Mouse (Mus musculus) T-cell, adult 2 months (primary cell): ENCODE data around the gene Tbxas1.

Experiments used
- DNase-seq: peaks from one replicate; pipeline ENCODE4 v3.0.0; 2022; ENCODE audit warnings: low spot score

Tbxas1 gene

DNA sequence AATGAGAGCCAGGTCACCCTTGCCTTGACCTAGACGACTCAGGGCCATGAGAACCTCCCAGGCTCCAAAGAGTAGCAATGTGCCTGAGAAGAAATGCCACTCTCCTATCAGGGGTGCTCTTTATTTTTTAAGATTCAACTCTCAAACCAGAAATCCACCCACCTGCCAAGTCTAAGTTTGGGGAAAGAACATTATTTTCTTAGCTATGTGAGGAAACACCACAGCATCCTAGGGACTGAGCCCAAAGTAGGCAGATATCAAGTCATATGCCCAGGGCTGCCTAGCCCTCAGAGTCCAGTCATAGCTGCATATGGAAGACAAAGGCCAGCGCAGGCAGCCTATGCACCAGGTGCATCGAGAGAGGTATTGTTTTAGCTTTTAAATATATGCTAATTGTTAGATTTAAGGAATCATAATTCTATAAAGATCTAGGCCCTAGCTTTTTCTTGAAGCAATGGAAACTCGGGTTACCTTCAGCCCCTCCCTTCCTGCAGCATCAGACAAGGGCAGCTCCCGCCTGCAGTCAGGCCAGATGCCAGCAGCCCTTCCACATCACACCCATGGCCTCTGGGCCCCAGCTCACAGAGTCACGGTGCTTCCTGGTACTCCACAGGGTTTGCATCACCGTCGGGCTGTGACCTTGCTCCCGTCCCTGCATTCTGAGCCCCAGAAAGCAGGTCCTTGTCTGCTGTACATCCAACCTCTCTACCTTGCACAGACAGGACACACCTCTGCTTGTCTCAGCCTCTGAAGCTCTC, 176.8 kb downstream of the Tbxas1 start:
- DNase-seq = no peak

DNA sequence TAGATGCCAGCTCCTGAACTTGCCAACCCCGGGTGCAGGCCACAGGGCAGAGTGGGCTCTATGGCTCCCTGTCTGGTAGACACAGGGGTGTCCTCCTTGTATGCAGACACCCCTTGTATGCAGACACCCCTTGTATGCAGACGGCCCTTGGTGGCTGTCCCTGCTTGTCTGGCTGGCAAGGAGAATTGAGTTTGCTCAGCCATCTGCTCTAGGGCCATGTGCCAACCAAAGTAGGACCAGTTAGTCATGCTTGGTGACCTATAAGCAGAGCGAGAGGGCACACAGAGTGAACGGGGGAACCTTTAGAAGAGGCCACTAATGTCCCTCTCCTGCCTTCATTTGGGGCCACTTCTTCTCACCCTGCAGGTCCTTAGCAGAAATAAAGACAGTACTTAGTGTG, 177.4 kb downstream of the Tbxas1 start:
- no peak for DNase-seq

- no peak for DNase-seq
Measured at GRCm38 (mm10) chr6:39054206-39054864, 179.1 kb downstream of the Tbxas1 start.

- DNase-seq = no peak
Measured at GRCm38 (mm10) chr6:39054878-39055508, 179.8 kb downstream of the Tbxas1 start.

DNA sequence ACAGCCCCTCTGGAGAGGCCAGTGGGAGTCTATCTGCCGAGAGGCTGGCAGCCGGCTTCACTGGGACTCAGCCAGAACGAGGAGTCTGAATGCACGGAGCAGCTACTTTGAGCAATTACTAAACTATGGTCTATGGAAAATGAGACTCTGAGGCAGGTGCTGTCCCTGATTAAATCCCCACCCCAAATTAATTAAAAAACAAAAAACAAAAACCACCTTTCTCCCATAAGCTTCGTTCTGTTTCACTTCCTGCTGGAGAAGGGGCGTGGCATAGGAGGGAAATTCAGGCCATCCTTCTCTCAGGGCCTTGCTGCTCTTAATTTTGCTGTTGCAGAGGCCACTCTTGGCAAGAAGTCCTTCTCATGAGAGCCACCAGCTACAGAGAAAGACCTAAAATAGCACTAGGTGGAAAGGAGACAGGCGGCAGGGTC, 180.6 kb downstream of the Tbxas1 start:
- no peak for DNase-seq

- DNase-seq = no peak
Measured at GRCm38 (mm10) chr6:39057161-39057560, 182.0 kb downstream of the Tbxas1 start.

GRCm38 (mm10) chr6:39058389-39058788, 183.2 kb downstream of the Tbxas1 start:
- no peak for DNase-seq

DNA sequence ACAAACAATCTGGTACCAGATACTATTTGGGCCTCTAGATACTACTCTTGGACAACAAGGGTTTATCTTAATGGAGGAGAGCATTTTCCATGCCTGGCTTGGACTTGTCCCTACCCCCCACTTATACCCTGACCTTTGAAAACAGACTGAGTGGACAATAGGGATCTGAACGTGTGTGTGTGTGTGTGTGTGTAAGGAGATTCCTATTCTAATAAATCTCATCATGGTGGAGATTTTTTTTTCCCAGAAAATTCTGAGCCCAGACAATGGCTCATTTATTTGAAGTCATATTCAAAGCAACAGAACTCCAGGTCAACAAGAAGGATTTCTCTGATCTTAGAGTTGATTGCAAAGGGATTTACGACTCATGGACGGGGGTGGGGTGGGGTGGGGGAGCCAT, 183.7 kb downstream of the Tbxas1 start:
- no peak for DNase-seq

DNA sequence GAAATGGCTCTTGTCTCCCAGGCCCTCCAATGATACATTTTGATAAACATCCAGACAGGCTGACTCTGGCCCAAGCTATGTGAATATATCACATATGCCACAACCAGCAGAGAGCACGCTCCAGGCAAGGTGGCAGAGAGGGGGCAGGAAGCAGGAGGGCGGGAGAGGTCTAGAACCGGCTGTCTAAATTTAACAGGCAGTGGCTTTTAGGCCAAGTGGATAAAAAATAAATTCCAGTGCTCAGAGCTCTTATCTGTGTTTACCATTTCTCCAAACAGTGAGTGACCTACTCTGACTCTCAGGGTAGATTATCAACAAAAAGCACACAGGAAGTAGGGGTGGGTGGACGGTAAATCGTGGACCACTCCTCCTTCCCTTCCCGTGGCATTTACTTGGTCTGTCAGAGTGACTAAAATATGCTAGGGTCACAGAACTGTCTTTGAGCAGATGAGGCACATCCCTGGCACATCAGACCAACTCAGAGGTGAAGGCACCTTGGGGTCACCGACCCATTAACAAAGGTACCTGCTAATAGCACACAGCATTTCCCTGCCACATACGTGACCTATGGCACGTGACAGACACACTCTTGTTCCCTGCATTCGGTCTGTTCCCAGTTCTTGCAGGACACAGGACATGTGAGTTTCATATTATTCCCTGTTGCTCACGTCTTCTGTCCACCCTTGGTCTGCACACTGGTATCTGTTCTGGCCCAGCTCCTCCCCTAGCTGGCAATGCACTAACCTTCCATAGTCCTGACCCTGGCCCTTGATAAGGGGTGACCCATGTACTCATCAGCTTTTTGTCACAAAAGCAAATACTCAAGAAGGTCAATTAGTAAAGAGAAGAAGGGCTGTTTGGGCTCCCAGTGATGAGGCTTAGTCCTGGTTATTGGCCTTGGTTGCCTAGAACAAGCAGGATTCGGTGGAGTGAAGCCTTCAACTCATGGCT, 184.6 kb downstream of the Tbxas1 start:
- DNase-seq = no peak

GRCm38 (mm10) chr6:39061180-39061579, 186.0 kb downstream of the Tbxas1 start:
- no peak for DNase-seq

GRCm38 (mm10) chr6:39063541-39063940, 188.3 kb downstream of the Tbxas1 start:
- DNase-seq = no peak

DNA sequence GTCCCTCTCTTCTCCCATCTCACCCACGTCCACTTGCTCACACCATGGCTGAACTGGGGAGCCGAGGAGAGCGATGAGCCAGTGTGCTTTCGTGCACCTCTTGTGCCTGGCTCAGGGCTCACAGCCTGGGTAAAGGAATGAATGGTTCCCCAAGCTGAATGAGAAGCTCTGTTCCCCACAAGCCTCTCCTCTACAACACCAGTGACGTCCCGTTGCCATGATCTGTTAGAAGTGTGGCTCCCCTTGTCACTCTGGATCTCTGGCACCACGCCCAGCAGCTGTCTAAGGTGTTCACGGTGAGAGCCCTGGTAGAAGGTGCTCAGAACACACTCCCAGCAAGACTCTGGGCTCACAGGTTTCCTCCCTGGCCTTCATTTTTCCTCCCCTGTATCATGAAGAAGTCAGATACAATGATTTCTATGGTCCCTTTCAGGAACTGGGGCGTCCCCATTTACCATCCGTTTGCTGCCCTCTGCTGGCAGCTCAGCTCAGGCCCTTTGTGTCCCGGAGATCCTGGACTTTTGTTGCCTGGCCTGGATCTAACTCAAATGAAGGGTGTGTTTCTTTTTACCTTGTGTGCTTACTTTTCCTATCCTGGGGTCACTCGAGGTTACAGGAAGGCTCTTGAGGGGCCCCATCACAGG, 191.9 kb downstream of the Tbxas1 start:
- peak; percentile 12 for DNase-seq

- no peak for DNase-seq
Measured at GRCm38 (mm10) chr6:39072664-39073063, 197.5 kb downstream of the Tbxas1 start.

- DNase-seq = no peak
Measured at GRCm38 (mm10) chr6:39074186-39074585, 199.0 kb downstream of the Tbxas1 start.

GRCm38 (mm10) chr6:39076498-39076897, 201.3 kb downstream of the Tbxas1 start:
- DNase-seq = no peak

GRCm38 (mm10) chr6:39104631-39105030, 229.4 kb downstream of the Tbxas1 start:
- no peak for DNase-seq

GRCm38 (mm10) chr6:39106812-39107211, 231.6 kb downstream of the Tbxas1 start:
- no peak for DNase-seq

GRCm38 (mm10) chr6:39112701-39113100, 237.5 kb downstream of the Tbxas1 start:
- DNase-seq = no peak

DNA sequence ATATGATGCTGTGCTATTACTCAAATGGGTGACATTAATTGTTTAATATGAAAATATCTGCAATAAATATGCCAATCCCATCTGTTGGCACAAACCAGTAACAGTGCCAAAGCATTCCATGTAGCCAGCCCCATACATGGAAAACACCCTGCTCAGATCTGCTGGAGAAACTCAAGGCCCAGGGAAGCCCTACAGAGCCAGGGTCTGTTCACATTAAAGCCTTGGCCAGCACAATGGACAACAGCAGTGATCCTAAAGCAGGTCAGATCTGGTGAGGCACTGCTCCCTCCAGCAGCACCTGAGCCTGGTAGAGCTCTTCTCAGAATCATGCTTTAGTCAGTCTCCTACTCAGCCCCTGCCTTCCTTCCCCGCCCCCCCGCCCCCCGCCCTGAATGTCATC, 237.9 kb downstream of the Tbxas1 start:
- no peak for DNase-seq

- DNase-seq = no peak
Measured at GRCm38 (mm10) chr6:39115438-39115837, 240.2 kb downstream of the Tbxas1 start.
